Mouse (Mus musculus) adrenal gland, postnatal 25 days (tissue): ENCODE results near the gene Clrn2. TPM values are rescaled to one million over a fixed set of nuclear protein-coding genes. Genes with fewer than 3 reads are reported as not detected.

Source experiments
- DNase-seq: peaks from one replicate; pipeline ENCODE4 v3.0.0; 2021; ENCODE audit warnings: mixed read lengths
- total RNA-seq: library from RNA; stranded (reverse); gene quantifications from 2 replicates; pipeline ENCODE4 v1.2.3, GENCODE M21; 2021

The Clrn2 gene
- total RNA-seq, 1 experiment from 2014 or later = not detected

- DNase-seq = no peak
These were observed 59.4 kb downstream of the Clrn2 start for GRCm38 (mm10) chr5:45512908-45513307.

- DNase-seq = no peak
These were observed 60.0 kb downstream of the Clrn2 start for GRCm38 (mm10) chr5:45513511-45513910.

Other genes with a start within 250 kb of the Clrn2 start
- 121 and 129 TPM in 2 replicates for gene Qdpr, start 3.5 kb upstream of the Clrn2 start, total RNA-seq
- gene Lap3, start 39.6 kb downstream of the Clrn2 start, total RNA-seq = 54.5 and 61.8 TPM in 2 replicates
- 90.1 and 100 TPM in 2 replicates for gene Med28, start 66.5 kb downstream of the Clrn2 start, total RNA-seq
- 0.29 and 0.30 TPM in 2 replicates for gene Fam184b, start 185.9 kb downstream of the Clrn2 start, total RNA-seq
- gene Ncapg, start 216.2 kb downstream of the Clrn2 start, total RNA-seq = 3.4 and 4.7 TPM in 2 replicates